Comparison of ENCODE assay signal across 8 mouse cellular contexts in the genomic region with DNA sequence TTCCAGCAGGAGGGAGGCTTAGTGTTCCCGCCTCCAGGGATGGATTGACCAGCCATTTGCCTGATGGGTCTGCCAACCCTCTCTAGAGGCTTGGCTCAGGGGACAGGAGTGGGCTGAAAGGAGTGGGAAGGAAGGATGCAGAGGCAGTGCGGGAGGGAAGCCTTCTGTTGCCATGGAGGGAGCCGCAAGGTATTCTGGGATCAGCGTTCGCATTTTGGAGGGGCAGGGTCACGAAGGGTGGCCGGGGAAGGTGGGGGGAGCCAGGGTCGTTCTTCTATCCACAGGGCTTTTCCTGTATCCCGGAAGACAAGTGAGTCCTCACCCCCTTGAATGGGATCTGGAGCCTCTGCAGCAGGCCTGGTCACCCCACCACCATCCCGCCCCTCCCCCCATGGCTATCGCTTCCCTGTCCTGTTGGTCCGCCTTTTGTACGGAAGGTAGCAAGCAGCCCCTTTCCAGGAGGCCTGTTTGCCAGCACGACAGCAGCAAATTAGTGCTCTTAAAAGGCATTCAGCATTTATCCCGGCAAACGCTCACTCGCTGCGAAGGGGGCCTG.
A peak's percentile ranks its signal among the peaks of the same experiment; 100 is the strongest.
DNase-seq lines count a peak whose midpoint lies in the region; ATAC-seq lines count a peak whose summit lies in the region.

No protein-coding gene starts in this region.

- intact Hi-C loops in left cerebral cortex, postnatal 14 days (cut with DNase I), result loop anchor here (5.0 kb wide), 1 partner anchor 60 kb away; a partner anchor contains a TSS

- H3K9me3 ChIP-seq in kidney, embryonic 14.5 days (ENCODE audit: control insufficient read depth, low read length), result no peaks in the 10 kb centered on the region
- H3K9me3 ChIP-seq in embryonic facial prominence, embryonic 14.5 days (ENCODE audit: control insufficient read depth, low read length), result no peaks in the 10 kb centered on the region

- peak overlapping the region; percentile 18; the same call in 1 of the 2 replicates for H3K4me3 ChIP-seq in kidney, embryonic 14.5 days (ENCODE audit: low read length)
- no peak overlapping the region; the same call in 1 of the 2 replicates for H3K4me3 ChIP-seq in embryonic facial prominence, embryonic 14.5 days (ENCODE audit: low read depth, low read length)

- ATAC-seq in kidney, embryonic 14.5 days (ENCODE audit: low FRiP score, low TSS enrichment), result no peak
- ATAC-seq in embryonic facial prominence, embryonic 14.5 days (ENCODE audit: low read depth), result no peak; the same call in 1 of the 2 replicates
- no peak for ATAC-seq in granulocyte monocyte progenitor cell, adult 5-6 weeks (replicated peaks; ENCODE audit: poor library complexity, severe bottlenecking)

- peak overlapping the region; percentile 9; the same call in 1 of the 2 replicates for H3K4me2 ChIP-seq in kidney, embryonic 14.5 days (replicated peaks; ENCODE audit: low read depth, low read length)
- H3K4me2 ChIP-seq in embryonic facial prominence, embryonic 14.5 days (ENCODE audit: low read depth, low read length), result peak overlapping the region; percentile 42

- 20% methylated on average over 18 of the region's 18 CpGs for whole genome bisulfite sequencing in kidney, embryonic 14.5 days
- WGBS in embryonic facial prominence, embryonic 14.5 days, result 11% methylated on average over 18 of the region's 18 CpGs

- peaks cover 15% of the 10 kb centered on the region; the same call in 1 of the 2 replicates for H3K27me3 ChIP-seq in kidney, embryonic 14.5 days (ENCODE audit: control insufficient read depth, insufficient read depth, low read length)
- peaks cover 10% of the 10 kb centered on the region; the same call in 1 of the 2 replicates for H3K27me3 ChIP-seq in embryonic facial prominence, embryonic 14.5 days (replicated peaks; ENCODE audit: control insufficient read depth, insufficient read depth, low read length)

- no peak overlapping the region for H3K27ac ChIP-seq in kidney, embryonic 14.5 days (ENCODE audit: low read depth, low read length)
- H3K27ac ChIP-seq in embryonic facial prominence, embryonic 14.5 days (replicated peaks; ENCODE audit: low read depth, low read length), result no peak overlapping the region

- H3K9ac ChIP-seq in kidney, embryonic 14.5 days (ENCODE audit: low read depth, low read length), result no peak overlapping the region
- H3K9ac ChIP-seq in embryonic facial prominence, embryonic 14.5 days (ENCODE audit: low read depth, low read length), result peak overlapping the region; percentile 25; the same call in 1 of the 2 replicates

- peaks cover 4% of the 10 kb centered on the region; the same call in 1 of the 2 replicates for H3K4me1 ChIP-seq in kidney, embryonic 14.5 days (ENCODE audit: control insufficient read depth, insufficient read depth, low read length)
- peaks cover 13% of the 10 kb centered on the region; the same call in 1 of the 2 replicates for H3K4me1 ChIP-seq in embryonic facial prominence, embryonic 14.5 days (ENCODE audit: control insufficient read depth, insufficient read depth, low read length)

- no peaks in the 10 kb centered on the region for H3K36me3 ChIP-seq in kidney, embryonic 14.5 days (ENCODE audit: control insufficient read depth, insufficient read depth, low read length)
- no peaks in the 10 kb centered on the region for H3K36me3 ChIP-seq in embryonic facial prominence, embryonic 14.5 days (ENCODE audit: control insufficient read depth, insufficient read depth, low read length)

- no peak for DNase-seq in kidney, postnatal 4 days
- no peak for DNase-seq in embryonic facial prominence, embryonic 14.5 days (ENCODE audit: low spot score)
- peak; percentile 46 to 53 for DNase-seq in left cerebral cortex, postnatal 14 days (ENCODE audit: low spot score in 2 of 2)
- peak; percentile 74 for DNase-seq in retina, embryonic 14.5 days (ENCODE audit: low spot score)
- DNase-seq in spleen, adult 18-20 months, result no peak
- no peak for DNase-seq in kidney, postnatal 36 days

Comparison
In these comparisons a context has a peak if more than half of its experiments do, and no peak if none do; other contexts are left out.
1. DNase-seq: peak in left cerebral cortex, postnatal 14 days (2 of 2) and retina, embryonic 14.5 days (single experiment); none in kidney, postnatal 4 days (0 of 2), embryonic facial prominence, embryonic 14.5 days (single experiment), spleen, adult 18-20 months (0 of 2) and kidney, postnatal 36 days (0 of 2).